ENCODE assay signal across 9 mouse cellular contexts in genomic region chr7:73546561-73547510, GRCm38 (mm10). TPM values are rescaled to one million over a fixed set of nuclear protein-coding genes. Genes with fewer than 3 reads are reported as not detected.
DNase-seq lines count a peak whose midpoint lies in the region; ATAC-seq and TF ChIP-seq lines count a peak whose summit lies in the region.
"Had no signal": no experiment of that assay in that cellular context is flagged by ENCODE, and none has a peak within 500 bp of the region (broad histone marks: within the 10 kb centered on the region; RNA-seq: fewer than 3 reads in every experiment).

No protein-coding gene starts in this region.

- peaks cover 5% of the 10 kb centered on the region; the same call in 1 of the 2 replicates for H3K4me1 ChIP-seq in lung, embryonic 14.5 days (ENCODE audit: insufficient read depth)
- H3K4me1 ChIP-seq in brown adipose tissue, adult 24 weeks (ENCODE audit: control insufficient read depth, insufficient read depth, insufficient read length, low read length): peaks cover 5% of the 10 kb centered on the region
- peaks cover 13% of the 10 kb centered on the region for H3K4me1 ChIP-seq in hindbrain, embryonic 16.5 days (ENCODE audit: control insufficient read depth, insufficient read depth, low read depth, low read length)
- H3K4me1 ChIP-seq in olfactory bulb, adult 2 months (ENCODE audit: control insufficient read depth, insufficient read depth, low read length): no peaks in the 10 kb centered on the region; the same call in 1 of the 2 replicates

- no peak overlapping the region for H3K4me3 ChIP-seq in lung, embryonic 14.5 days (ENCODE audit: low read depth, low read length)
- peak overlapping the region; percentile 35; the same call in 1 of the 2 replicates for H3K4me3 ChIP-seq in brown adipose tissue, adult 24 weeks (ENCODE audit: insufficient read depth, low read depth, low read length)
- H3K4me3 ChIP-seq in hindbrain, embryonic 16.5 days (ENCODE audit: low read length): no peak overlapping the region
- H3K4me3 ChIP-seq in olfactory bulb, adult 2 months (ENCODE audit: insufficient read depth, low read depth, low read length): no peak overlapping the region
- H3K4me3 ChIP-seq: myocyte had no signal

- 59% methylated on average over 10 of the region's 10 CpGs for WGBS in lung, embryonic 14.5 days
- 71% methylated on average over 10 of the region's 10 CpGs for WGBS in hindbrain, embryonic 16.5 days
- 12% methylated on average over 10 of the region's 10 CpGs for WGBS in olfactory bulb, adult 2 months

- no peak for DNase-seq in lung, embryonic 14.5 days
- DNase-seq in lung, postnatal 36 days: no peak
- DNase-seq in adrenal gland, postnatal 10 days: no peak
- DNase-seq in gastrocnemius, adult 18-20 months (ENCODE audit: low spot score): no peak
- DNase-seq in left cerebral cortex, postnatal 4 days: no peak

- no peak for TF ChIP-seq CTCF in lung, embryonic 14.5 days (IDR thresholded peaks at IDR 0.05; ENCODE audit: low read depth)
- no peak for TF ChIP-seq CTCF in olfactory bulb, adult 2 months (IDR thresholded peaks at IDR 0.05; ENCODE audit: insufficient read depth, low read depth, low read length)

- ATAC-seq in lung, embryonic 14.5 days (ENCODE audit: insufficient read depth): no peak
- 0 out of 2 replicates have a peak, but pooled peaks have one; percentile 38 for ATAC-seq in hindbrain, embryonic 16.5 days

- intact Hi-C loops in left cerebral cortex, postnatal 4 days (cut with DNase I): no loop called here

- H3K9ac ChIP-seq in lung, embryonic 14.5 days: no peak overlapping the region
- H3K9ac ChIP-seq in hindbrain, embryonic 16.5 days (ENCODE audit: low read depth, low read length): no peak overlapping the region

- peaks cover 69% of the 10 kb centered on the region for H3K36me3 ChIP-seq in lung, embryonic 14.5 days (ENCODE audit: insufficient read depth)
- peaks cover 11% of the 10 kb centered on the region for H3K36me3 ChIP-seq in hindbrain, embryonic 16.5 days (ENCODE audit: control insufficient read depth, insufficient read depth, low read length)

- H3K4me2 ChIP-seq in lung, embryonic 14.5 days: peak overlapping the region; percentile 25; the same call in 1 of the 2 replicates
- no peak overlapping the region for H3K4me2 ChIP-seq in hindbrain, embryonic 16.5 days (ENCODE audit: low read length)

- no peaks in the 10 kb centered on the region for H3K27me3 ChIP-seq in lung, embryonic 14.5 days (ENCODE audit: insufficient read depth, low read length)
- H3K27me3 ChIP-seq in hindbrain, embryonic 16.5 days (replicated peaks; ENCODE audit: control insufficient read depth, insufficient read depth, low read length): no peaks in the 10 kb centered on the region

- no peaks in the 10 kb centered on the region for H3K9me3 ChIP-seq in lung, embryonic 14.5 days (ENCODE audit: low read depth, low read length)
- H3K9me3 ChIP-seq in hindbrain, embryonic 16.5 days (ENCODE audit: control insufficient read depth, low read length): no peaks in the 10 kb centered on the region

- TF ChIP-seq POLR2A in olfactory bulb, adult 2 months (IDR thresholded peaks at IDR 0.05; ENCODE audit: insufficient read depth, low read depth, low read length): no peak

- no peak overlapping the region; the same call in 1 of the 2 replicates for H3K27ac ChIP-seq in lung, embryonic 14.5 days (ENCODE audit: low read depth)
- H3K27ac ChIP-seq in brown adipose tissue, adult 24 weeks (replicated peaks; ENCODE audit: low read depth, low read length): no peak overlapping the region
- no peak overlapping the region for H3K27ac ChIP-seq in hindbrain, embryonic 16.5 days (ENCODE audit: low read depth, low read length)
- H3K27ac ChIP-seq in olfactory bulb, adult 2 months (ENCODE audit: insufficient read depth, low read depth, low read length): peak overlapping the region; percentile 69

RNA-seq across cellular contexts. Expression of gene Chd2, which starts 5.2 kb away (rescaled TPM):
- 58.7 and 62.1 TPM in 2 replicates for polyA plus RNA-seq in lung, embryonic 14.5 days (2014; fragmentation: Nextera tagmentation; extraction: Ambion mirVana)
- 22.6 and 29.2 TPM in 2 replicates for polyA plus RNA-seq in brown adipose tissue, adult 24 weeks (2012; ENCODE audit: insufficient read depth, insufficient read length, missing spikeins)
- 34.0 and 35.3 TPM in 2 replicates for polyA plus RNA-seq in hindbrain, embryonic 16.5 days (2015; fragmentation: Nextera tagmentation; extraction: Ambion mirVana)
- 211 and 544 TPM in 2 replicates for polyA plus RNA-seq in olfactory bulb, adult 2 months (2012; ENCODE audit: insufficient read depth, insufficient read length, low replicate concordance, missing spikeins)
- 10 to 100 TPM; 42.8 to 62.0 TPM for total RNA-seq in adrenal gland, postnatal 10 days (2021)
- total RNA-seq in gastrocnemius, adult 18-20 months (2021): 10 to 100 TPM; 29.8 to 39.6 TPM
- total RNA-seq in left cerebral cortex, postnatal 4 days (2021): 10 to 100 TPM; 52.5 to 57.9 TPM
